Mouse (Mus musculus): Measurements from ENCODE around the gene Cracr2b. TPM values are rescaled to one million over a fixed set of nuclear protein-coding genes. Genes with fewer than 3 reads are reported as not detected.
A peak's percentile ranks its signal among the peaks of the same experiment; 100 is the strongest.

Cracr2b gene
- total and polyA plus RNA-seq, 2 experiments, result 3.7 to 8.7 TPM

DNA sequence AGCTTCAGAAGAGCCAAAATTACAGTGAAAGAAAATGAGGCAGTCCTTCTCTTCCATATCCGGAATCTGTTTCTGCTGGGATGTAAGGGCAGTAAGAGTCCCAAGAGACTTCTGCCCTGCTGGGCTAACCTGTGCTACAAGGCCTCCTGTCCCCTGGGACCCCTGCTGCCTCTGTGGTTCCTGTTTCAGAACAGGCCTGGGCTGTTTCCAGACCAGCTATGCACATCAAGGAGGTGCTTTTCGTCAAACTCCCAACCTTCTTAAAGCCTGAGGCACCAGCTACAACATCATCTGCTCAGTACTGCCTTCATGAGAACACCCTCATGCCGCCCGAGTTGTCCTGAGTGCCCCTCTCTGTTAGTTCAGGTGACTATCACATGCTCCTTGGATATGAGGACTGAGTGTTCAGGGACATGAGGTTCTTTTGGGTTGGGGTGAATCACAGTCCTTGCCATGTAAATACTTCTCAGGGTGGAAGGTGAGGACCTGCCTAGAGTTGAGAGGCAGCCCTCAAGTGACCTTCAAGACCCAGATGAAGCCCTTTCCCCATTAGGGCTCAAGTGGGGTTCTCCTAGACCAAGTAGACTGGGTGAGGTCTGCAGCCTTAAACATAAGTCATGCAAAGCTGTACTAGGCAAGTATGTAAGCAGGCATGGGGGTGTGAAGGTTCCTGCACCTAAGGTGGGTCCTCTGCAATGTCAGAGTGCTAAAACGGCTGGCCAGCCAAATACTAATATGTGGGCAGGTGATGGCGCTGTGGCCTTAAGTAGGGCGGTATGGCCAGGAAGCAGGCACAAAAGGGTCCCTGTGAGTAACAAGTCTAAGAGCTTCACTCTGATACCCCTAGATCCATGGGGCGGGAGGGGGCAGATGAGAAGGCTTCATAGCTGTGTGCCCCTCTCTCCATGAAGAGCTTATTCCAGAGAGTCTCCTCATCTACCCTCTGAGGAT is 42.9 kb upstream of the Cracr2b start:
- H3K27me3 ChIP-seq (ENCODE audit: control insufficient read depth, insufficient read depth, low read length), result no peaks in the 10 kb centered on the region
- H3K4me3 ChIP-seq (ENCODE audit: insufficient read depth, low read depth, low read length), result no peak overlapping the region
- H3K36me3 ChIP-seq (ENCODE audit: control insufficient read depth, insufficient read depth, low read length), result no peaks in the 10 kb centered on the region
- H3K27ac ChIP-seq (replicated peaks; ENCODE audit: insufficient read depth, low read depth, low read length), result no peak overlapping the region
- DNase-seq (ENCODE audit: extremely low read depth, low read depth, low spot score), result no peak
- 85% methylated on average over 8 of the region's 8 CpGs for WGBS
- peaks cover 10% of the 10 kb centered on the region for H3K4me1 ChIP-seq (ENCODE audit: control insufficient read depth, insufficient read depth, low read length)
- H3K79me2 ChIP-seq (ENCODE audit: control insufficient read depth, insufficient read depth, low read length), result peaks cover 5% of the 10 kb centered on the region; the same call in 1 of the 2 replicates
- H3K9ac ChIP-seq (ENCODE audit: low read depth, low read length), result no peak overlapping the region
- peak; percentile 34; the same call in 1 of the 2 replicates for TF ChIP-seq CTCF (IDR thresholded peaks at IDR 0.05; ENCODE audit: low read depth, low read length)
- TF ChIP-seq POLR2A (IDR thresholded peaks at IDR 0.05; ENCODE audit: extremely low read depth, insufficient read depth, low read length), result no peak

DNA sequence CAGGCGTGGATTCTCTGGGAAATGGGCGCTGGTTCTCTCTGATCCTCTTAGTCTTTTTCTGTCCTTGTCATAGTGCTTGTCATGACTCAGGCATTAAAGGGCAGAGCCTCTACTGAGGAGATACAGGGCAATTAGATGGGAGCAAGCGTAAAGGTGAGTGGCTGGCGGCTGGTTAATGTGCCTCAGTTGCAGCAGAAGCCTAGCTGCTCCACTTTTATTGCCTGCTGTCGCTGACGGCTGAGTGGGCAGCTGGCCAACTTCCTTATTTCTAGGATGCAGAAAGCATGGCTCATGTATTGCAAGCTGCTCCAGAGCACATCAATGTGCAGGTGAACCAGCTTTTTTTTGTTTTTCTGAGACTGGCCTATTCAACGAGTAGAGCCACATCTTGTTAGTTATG is 41.9 kb upstream of the Cracr2b start:
- DNase-seq (ENCODE audit: extremely low read depth, low read depth, low spot score), result no peak
- no peaks in the 10 kb centered on the region for H3K36me3 ChIP-seq (ENCODE audit: control insufficient read depth, insufficient read depth, low read length)
- 67% methylated on average over 7 of the region's 7 CpGs for WGBS
- peaks cover 17% of the 10 kb centered on the region for H3K4me1 ChIP-seq (ENCODE audit: control insufficient read depth, insufficient read depth, low read length)
- H3K27ac ChIP-seq (replicated peaks; ENCODE audit: insufficient read depth, low read depth, low read length), result no peak overlapping the region
- no peak overlapping the region for H3K9ac ChIP-seq (ENCODE audit: low read depth, low read length)
- TF ChIP-seq CTCF (IDR thresholded peaks at IDR 0.05; ENCODE audit: low read depth, low read length) (no peak), POLR2A (IDR thresholded peaks at IDR 0.05; ENCODE audit: extremely low read depth, insufficient read depth, low read length) (no peak)
- no peaks in the 10 kb centered on the region for H3K27me3 ChIP-seq (ENCODE audit: control insufficient read depth, insufficient read depth, low read length)
- H3K79me2 ChIP-seq (ENCODE audit: control insufficient read depth, insufficient read depth, low read length), result no peaks in the 10 kb centered on the region
- H3K4me3 ChIP-seq (ENCODE audit: insufficient read depth, low read depth, low read length), result no peak overlapping the region

DNA sequence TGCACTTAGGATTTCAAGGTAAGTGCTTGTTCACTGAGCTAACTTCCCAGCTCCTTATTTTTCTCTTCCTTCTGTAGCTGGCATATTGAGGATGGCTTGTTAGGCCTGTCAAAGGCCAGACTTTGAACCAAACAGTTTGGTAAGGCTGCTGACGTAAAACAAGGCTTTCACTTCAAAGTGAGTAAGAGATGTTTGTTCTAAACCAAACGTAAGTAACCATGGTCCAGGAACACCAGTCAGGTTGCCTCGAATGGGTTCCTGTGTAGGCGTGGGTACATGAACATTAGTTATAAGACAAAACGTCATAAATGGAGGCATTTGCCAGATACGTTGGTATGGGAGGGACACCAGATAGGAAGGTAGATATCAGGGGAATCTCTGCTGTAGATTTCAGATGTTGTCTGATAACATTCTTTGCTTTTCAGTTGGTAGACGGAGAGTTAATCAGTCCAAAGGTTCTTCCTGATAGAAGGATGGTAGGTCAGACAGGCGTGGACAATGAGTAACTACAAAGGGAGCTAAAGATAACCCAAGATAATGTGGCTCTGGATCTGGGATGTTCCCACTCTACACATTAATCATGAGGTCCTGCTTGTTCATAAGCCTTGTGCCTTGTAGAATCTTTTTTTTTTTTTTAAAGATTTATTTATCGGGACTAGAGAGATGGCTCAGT is 40.7 kb upstream of the Cracr2b start:
- TF ChIP-seq POLR2A (IDR thresholded peaks at IDR 0.05; ENCODE audit: extremely low read depth, insufficient read depth, low read length) (no peak), CTCF (IDR thresholded peaks at IDR 0.05; ENCODE audit: low read depth, low read length) (no peak)
- Histone ChIP-seq H3K4me3 (ENCODE audit: insufficient read depth, low read depth, low read length) (no peak overlapping the region), H3K27me3 (ENCODE audit: control insufficient read depth, insufficient read depth, low read length) (no peaks in the 10 kb centered on the region), H3K79me2 (ENCODE audit: control insufficient read depth, insufficient read depth, low read length) (no peaks in the 10 kb centered on the region), H3K36me3 (ENCODE audit: control insufficient read depth, insufficient read depth, low read length) (no peaks in the 10 kb centered on the region), H3K9ac (ENCODE audit: low read depth, low read length) (no peak overlapping the region), H3K4me1 (ENCODE audit: control insufficient read depth, insufficient read depth, low read length) (peaks cover 12% of the 10 kb centered on the region), H3K27ac (replicated peaks; ENCODE audit: insufficient read depth, low read depth, low read length) (peak overlapping the region; percentile 57)
- 27% methylated on average over 9 of the region's 9 CpGs for WGBS
- DNase-seq (ENCODE audit: extremely low read depth, low read depth, low spot score), result peak; percentile 97

DNA sequence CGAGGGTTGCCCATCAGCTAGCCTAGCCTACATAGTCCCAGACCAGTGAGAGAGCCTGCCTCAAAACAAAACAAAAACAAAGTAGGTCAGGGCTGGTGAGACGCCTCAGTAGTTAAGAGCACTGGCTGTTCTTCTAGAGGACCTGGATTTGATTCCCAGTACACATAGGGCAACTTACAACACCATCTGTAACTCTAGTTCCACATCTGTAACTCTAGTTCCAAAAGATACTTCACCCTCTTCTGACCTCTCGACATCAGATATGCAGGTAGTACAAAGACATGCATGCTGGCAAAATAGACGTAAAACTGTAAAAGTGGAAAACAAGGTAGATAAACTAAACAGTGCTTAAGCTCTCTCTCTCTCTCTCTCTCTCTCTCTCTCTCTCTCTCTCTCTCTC is 37.1 kb upstream of the Cracr2b start:
- DNase-seq (ENCODE audit: extremely low read depth, low read depth, low spot score), result peak; percentile 89
- peaks cover 12% of the 10 kb centered on the region for H3K4me1 ChIP-seq (ENCODE audit: control insufficient read depth, insufficient read depth, low read length)
- TF ChIP-seq POLR2A (IDR thresholded peaks at IDR 0.05; ENCODE audit: extremely low read depth, insufficient read depth, low read length) (no peak), CTCF (IDR thresholded peaks at IDR 0.05; ENCODE audit: low read depth, low read length) (no peak)
- no peak overlapping the region for H3K4me3 ChIP-seq (ENCODE audit: insufficient read depth, low read depth, low read length)
- H3K27ac ChIP-seq (replicated peaks; ENCODE audit: insufficient read depth, low read depth, low read length), result peak overlapping the region; percentile 34
- H3K79me2 ChIP-seq (ENCODE audit: control insufficient read depth, insufficient read depth, low read length), result no peaks in the 10 kb centered on the region
- H3K9ac ChIP-seq (ENCODE audit: low read depth, low read length), result no peak overlapping the region
- WGBS, result 25% methylated on average over 4 of the region's 4 CpGs
- no peaks in the 10 kb centered on the region for H3K27me3 ChIP-seq (ENCODE audit: control insufficient read depth, insufficient read depth, low read length)
- H3K36me3 ChIP-seq (ENCODE audit: control insufficient read depth, insufficient read depth, low read length), result no peaks in the 10 kb centered on the region

DNA sequence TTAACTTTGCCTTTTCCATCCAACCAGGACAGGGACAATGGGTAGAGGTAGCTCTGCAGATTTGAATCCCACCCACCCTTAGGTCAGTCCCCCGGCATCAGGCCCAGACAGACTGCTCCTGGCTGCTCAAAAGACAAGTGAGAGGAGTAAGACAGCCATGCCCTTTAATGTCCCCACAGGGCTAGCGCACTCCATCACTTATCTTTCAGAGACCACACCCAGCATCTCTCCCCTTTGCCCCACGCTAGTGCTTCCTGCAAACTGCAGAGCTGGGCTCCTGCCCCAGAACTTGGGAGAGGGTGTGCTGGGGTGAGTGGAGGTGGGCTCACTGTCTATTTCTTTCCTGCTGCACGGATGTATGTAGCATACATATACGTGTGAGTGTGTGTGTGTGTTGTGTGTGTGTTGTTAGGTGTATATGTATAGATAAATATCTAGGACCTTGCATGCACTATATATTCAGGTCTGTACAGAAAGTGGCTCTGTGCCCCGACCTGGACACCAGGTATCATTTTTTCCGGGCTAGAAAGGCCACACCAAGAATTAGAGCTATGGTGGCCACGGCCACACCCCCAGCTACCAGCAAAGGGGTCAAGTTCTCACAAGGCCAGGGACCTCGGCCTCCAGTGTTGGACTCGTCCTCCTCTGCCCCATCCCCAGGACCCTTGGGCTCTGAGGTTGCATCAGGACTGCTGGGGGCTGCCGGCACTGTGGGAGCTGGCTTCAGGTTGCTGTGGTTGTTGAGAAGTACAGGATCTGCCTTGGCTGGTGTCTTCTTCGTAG is 33.8 kb upstream of the Cracr2b start:
- no peak overlapping the region for H3K9ac ChIP-seq (ENCODE audit: low read depth, low read length)
- H3K36me3 ChIP-seq (ENCODE audit: control insufficient read depth, insufficient read depth, low read length), result peaks cover 9% of the 10 kb centered on the region; the same call in 1 of the 2 replicates
- no peak overlapping the region for H3K4me3 ChIP-seq (ENCODE audit: insufficient read depth, low read depth, low read length)
- no peaks in the 10 kb centered on the region for H3K27me3 ChIP-seq (ENCODE audit: control insufficient read depth, insufficient read depth, low read length)
- H3K27ac ChIP-seq (replicated peaks; ENCODE audit: insufficient read depth, low read depth, low read length), result no peak overlapping the region
- DNase-seq (ENCODE audit: extremely low read depth, low read depth, low spot score), result no peak
- no peaks in the 10 kb centered on the region for H3K79me2 ChIP-seq (ENCODE audit: control insufficient read depth, insufficient read depth, low read length)
- H3K4me1 ChIP-seq (ENCODE audit: control insufficient read depth, insufficient read depth, low read length), result peaks cover 13% of the 10 kb centered on the region
- TF ChIP-seq CTCF (IDR thresholded peaks at IDR 0.05; ENCODE audit: low read depth, low read length), result no peak
- no peak for TF ChIP-seq POLR2A (IDR thresholded peaks at IDR 0.05; ENCODE audit: extremely low read depth, insufficient read depth, low read length)
- WGBS, result 85% methylated on average over 12 of the region's 12 CpGs
